Mouse (Mus musculus) testis, adult 2 months (tissue): ENCODE measurements around the gene Ankfn1. TPM values are rescaled to one million over a fixed set of nuclear protein-coding genes. Genes with fewer than 3 reads are reported as not detected.

ENCODE experiments used
- H3K27ac ChIP-seq: fragments of 200-500 bp; 2 replicates; pipeline ENCODE4 v1.5.1; 2012; ENCODE audit warnings: low read depth, low read length; ENCODE audit not compliant: control insufficient read depth, insufficient read depth
- H3K27me3 ChIP-seq: fragments of 200-500 bp; 2 replicates; pipeline ENCODE4 v1.6.1; 2012; ENCODE audit warnings: mild to moderate bottlenecking, low read length, moderate library complexity; ENCODE audit not compliant: control insufficient read depth, insufficient read depth
- H3K36me3 ChIP-seq: fragments of 200-500 bp; 2 replicates; pipeline ENCODE4 v1.6.1; 2012; ENCODE audit warnings: mild to moderate bottlenecking, low read length; ENCODE audit not compliant: control insufficient read depth, insufficient read depth
- H3K4me1 ChIP-seq: fragments of 200-500 bp; 2 replicates; pipeline ENCODE4 v1.6.1; 2012; ENCODE audit warnings: low read length; ENCODE audit not compliant: control insufficient read depth, insufficient read depth
- H3K4me3 ChIP-seq: fragments of 200-500 bp; 2 replicates; pipeline ENCODE4 v1.5.1; 2012; ENCODE audit warnings: low read depth, mild to moderate bottlenecking, low read length, moderate library complexity, mixed read lengths; ENCODE audit not compliant: control insufficient read depth
- CTCF ChIP-seq: fragments of 200-500 bp; IDR thresholded peaks from 2 replicates; pipeline ENCODE4 v1.5.1; 2012; ENCODE audit warnings: low read depth, mild to moderate bottlenecking, inconsistent platforms, low read length, moderate library complexity; ENCODE audit not compliant: control insufficient read depth, insufficient read depth, insufficient replicate concordance
- POLR2A ChIP-seq: fragments of 200-500 bp; IDR thresholded peaks from 2 replicates; pipeline ENCODE4 v1.6.1; 2012; ENCODE audit warnings: low read depth, mild to moderate bottlenecking, inconsistent platforms, low read length, moderate library complexity; ENCODE audit not compliant: control insufficient read depth
- polyA plus RNA-seq: library from polyadenylated mRNA; depleted of rRNA; stranded (reverse); fragments of >200 nt; gene quantifications from 2 replicates; pipeline ENCODE4 v1.2.3, GENCODE M21; 2012

Ankfn1 gene
- polyA plus RNA-seq, 1 experiment, result 6.6 TPM

DNA sequence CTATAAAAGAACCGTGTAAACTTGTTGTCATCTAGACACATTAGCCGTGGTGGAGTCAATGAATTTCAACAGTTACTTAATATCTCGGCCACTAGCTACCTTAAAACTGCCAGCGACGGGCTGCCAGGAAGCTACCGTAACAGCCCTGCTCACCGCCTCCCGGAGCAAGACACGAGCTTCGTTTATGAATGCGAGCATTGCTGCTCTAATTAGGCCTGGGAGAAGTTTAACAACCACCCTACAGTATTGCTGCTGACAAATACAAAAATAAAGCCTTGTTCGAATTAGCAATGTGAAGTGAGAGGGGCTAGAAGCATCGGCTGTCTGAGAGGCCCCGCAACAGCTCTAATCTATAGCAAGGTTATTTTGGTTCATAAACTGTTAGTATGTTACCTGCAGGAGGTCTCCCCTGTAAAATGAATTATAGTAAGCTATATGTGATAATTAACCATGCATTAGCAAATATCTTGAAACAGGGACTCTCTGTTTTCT, 58.9 kb downstream of the Ankfn1 start:
- Histone ChIP-seq H3K36me3 (no peaks in the 10 kb centered on the region), H3K4me3 (no peak overlapping the region)
- TF ChIP-seq POLR2A, result no peak
- no peak for TF ChIP-seq CTCF

DNA sequence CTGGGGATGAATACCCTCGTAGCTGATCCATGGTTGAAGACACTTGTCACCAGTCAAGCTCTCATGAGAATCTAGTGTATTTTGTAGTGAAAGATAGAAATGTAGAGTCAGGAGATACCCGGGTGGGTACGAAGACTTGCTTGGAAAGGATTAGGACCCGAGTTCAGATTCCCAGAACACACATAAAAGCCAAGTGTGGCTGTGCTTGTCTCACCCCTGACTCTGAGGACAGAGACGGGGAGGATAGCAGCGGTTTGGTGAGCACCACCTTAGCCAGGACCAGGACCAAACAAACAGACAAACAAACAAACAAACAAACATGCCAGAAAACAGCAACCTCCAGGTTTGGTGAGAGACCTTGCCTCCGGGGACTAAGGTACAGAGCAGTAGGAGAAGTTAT, 61.1 kb downstream of the Ankfn1 start:
- no peak overlapping the region for H3K27ac ChIP-seq
- H3K27me3 ChIP-seq, result no peaks in the 10 kb centered on the region
- H3K4me1 ChIP-seq, result no peaks in the 10 kb centered on the region
- TF ChIP-seq POLR2A (no peak), CTCF (no peak)
- no peaks in the 10 kb centered on the region for H3K36me3 ChIP-seq
- H3K4me3 ChIP-seq, result peak overlapping the region; percentile 28; the same call in 1 of the 2 replicates

More for the DNA sequence above, 58.9 kb downstream of the Ankfn1 start:
- Histone ChIP-seq H3K27ac (no peak overlapping the region), H3K4me1 (no peaks in the 10 kb centered on the region), H3K27me3 (no peaks in the 10 kb centered on the region)

DNA sequence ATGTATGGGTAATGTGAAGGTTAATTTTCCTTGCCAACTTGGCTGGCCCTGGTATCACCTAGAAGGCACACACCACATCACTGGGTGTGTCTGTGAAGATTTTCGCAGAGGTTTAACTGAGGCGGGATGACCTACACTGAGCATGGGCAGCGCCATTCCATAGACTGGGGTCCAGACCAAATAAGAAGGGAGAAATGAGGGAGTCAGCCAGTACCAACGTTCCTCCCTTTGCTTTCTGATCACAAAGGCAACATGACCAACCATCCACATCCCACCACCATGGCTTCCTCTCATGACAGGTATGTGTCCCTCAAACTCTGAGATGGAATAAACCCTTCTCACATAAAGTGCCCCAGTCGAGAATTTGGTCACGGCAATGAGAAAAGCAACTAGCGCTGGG, 68.9 kb downstream of the Ankfn1 start:
- H3K4me3 ChIP-seq, result no peak overlapping the region
- no peaks in the 10 kb centered on the region for H3K4me1 ChIP-seq
- TF ChIP-seq POLR2A, result no peak
- TF ChIP-seq CTCF, result no peak
- H3K36me3 ChIP-seq, result no peaks in the 10 kb centered on the region
- H3K27ac ChIP-seq, result no peak overlapping the region
- H3K27me3 ChIP-seq, result no peaks in the 10 kb centered on the region

DNA sequence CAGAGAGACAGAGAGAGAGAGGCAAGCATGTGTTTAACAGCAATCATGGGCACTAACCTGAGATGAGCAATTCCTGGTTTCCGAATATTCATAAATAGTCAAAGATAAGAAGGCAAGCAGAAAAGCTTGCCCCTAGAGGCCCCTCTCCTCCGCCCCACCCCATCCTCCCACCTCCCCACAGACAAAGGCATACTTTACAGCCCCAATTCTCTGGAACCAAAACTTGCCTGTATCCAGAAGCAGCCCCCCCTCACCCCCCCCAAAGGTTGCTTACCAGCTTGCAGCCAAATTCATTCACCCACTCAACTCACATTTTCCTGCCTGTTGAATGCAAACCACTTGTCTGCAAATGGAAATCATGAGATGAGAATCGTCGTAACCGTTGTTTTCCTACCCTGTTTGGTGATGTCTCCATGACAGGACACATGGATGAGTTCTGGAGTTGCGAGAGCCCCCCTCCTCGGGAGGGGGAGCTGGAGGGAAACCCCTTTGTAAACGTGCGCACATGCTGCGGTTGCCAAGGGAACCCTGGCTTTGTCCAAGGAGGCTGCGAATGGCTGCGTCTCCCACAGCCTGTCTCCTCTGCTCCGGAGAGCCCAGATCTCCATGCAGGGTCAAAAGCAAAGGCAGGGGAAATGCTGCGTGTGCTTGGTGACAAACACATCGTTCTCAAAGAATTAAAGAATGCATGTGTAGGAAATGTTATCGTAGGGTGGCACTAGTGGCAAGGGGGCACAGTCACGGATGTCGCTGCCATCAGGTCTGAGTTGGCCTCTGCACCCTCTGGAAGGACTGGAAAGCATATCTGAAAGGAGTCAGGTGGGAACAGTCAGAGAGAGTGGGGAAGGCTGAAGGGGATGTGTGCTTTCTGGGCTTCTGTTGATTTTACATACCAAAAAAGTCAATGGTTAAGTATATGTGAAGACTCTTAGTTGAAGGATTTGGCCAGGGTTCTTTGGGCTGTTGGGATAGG, 80.7 kb downstream of the Ankfn1 start:
- Histone ChIP-seq H3K4me1 (no peaks in the 10 kb centered on the region), H3K4me3 (no peak overlapping the region), H3K27me3 (no peaks in the 10 kb centered on the region), H3K36me3 (no peaks in the 10 kb centered on the region), H3K27ac (no peak overlapping the region)
- TF ChIP-seq CTCF (no peak), POLR2A (no peak)

DNA sequence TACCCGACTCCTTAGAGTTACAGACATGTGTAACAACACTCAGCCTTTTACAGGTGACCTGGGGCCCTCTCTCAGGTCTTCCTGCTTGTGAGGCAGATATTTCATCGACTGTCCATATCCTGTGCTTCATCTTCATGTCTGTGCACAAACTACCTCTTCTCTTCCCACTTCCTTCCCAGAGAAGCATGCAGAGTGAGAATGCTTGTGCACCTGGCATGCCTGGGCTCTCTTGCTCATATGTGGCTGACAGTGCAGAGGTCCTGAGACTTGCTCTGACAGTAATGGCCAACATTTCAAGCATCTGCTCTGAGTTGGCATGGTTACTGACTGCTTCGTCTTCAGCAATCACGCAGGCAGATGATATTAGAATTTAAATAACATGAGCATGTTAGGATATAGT, 83.8 kb downstream of the Ankfn1 start:
- H3K4me3 ChIP-seq, result no peak overlapping the region
- H3K27ac ChIP-seq, result no peak overlapping the region
- no peaks in the 10 kb centered on the region for H3K4me1 ChIP-seq
- H3K27me3 ChIP-seq, result no peaks in the 10 kb centered on the region
- TF ChIP-seq CTCF, result no peak
- no peak for TF ChIP-seq POLR2A
- no peaks in the 10 kb centered on the region for H3K36me3 ChIP-seq

DNA sequence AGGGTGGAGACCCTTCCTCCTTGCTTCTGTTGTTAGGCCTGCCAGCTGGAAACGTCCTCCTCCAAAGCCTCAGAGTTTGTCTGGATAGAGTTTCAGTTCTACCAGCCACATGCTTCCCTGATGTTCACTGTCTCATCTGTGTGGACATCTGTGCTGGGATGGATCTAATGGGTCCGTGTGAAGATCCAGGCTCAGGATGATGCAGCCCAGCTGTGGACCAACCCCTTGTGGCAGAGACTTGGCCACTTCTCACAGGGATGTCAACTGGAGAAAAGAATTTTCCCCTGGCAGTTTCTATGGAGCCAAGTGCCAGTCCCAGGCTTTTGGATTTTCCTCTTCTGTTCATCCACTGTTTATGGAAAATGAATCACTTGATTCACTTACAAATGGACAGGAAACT, 100.5 kb downstream of the Ankfn1 start:
- H3K36me3 ChIP-seq, result no peaks in the 10 kb centered on the region
- no peaks in the 10 kb centered on the region for H3K27me3 ChIP-seq
- H3K27ac ChIP-seq, result no peak overlapping the region
- H3K4me3 ChIP-seq, result no peak overlapping the region
- TF ChIP-seq POLR2A, result no peak
- no peak for TF ChIP-seq CTCF
- H3K4me1 ChIP-seq, result no peaks in the 10 kb centered on the region

DNA sequence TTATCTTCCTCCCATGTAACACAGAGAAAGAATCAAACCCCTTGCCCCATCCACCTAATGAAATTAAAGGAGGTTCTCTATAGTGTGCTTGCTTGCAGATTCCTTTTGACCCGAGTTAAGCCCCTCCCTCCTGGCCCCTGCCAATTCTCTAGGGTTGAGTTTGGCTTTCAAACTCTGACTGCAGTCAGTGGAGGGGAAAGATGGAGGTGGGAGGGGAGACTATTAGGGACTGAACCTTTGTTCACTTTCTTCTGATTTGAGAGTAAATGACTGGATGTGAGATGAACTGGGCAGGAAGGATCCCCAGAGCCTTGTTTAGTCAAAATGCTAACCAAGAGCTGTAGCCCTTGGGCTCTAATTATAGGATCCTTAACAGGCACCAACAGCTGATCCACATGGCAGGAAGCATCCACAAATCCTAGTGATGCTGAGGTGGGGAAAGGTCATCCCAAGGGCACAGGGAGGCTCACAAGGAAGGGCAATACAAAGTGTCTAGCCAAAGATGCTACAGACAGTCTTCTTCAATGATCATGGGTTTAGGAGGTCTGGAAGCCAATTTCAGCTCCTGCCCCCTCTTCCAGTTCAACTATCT, 103.4 kb downstream of the Ankfn1 start:
- no peaks in the 10 kb centered on the region for H3K4me1 ChIP-seq
- no peak for TF ChIP-seq CTCF
- no peak for TF ChIP-seq POLR2A
- no peak overlapping the region for H3K4me3 ChIP-seq
- H3K27ac ChIP-seq, result no peak overlapping the region
- no peaks in the 10 kb centered on the region for H3K27me3 ChIP-seq
- no peaks in the 10 kb centered on the region for H3K36me3 ChIP-seq
